Mouse (Mus musculus): ENCODE measurements around the gene Fbxl19. TPM values are rescaled to one million over a fixed set of nuclear protein-coding genes. Genes with fewer than 3 reads are reported as not detected.

Gene Fbxl19
- polyA plus RNA-seq, 1 experiment from 2014 or later = 3.4 TPM

GRCm38 (mm10) chr7:127777474-127778266 is 33.3 kb downstream of the Fbxl19 start:
- Histone ChIP-seq H3K4me1 (replicated peaks) (peaks cover 12% of the 10 kb centered on the region), H3K9ac (peak overlapping the region; percentile 96), H3K36me3 (peaks cover 44% of the 10 kb centered on the region), H3K4me3 (peak overlapping the region; percentile 99), H3K27me3 (replicated peaks) (no peaks in the 10 kb centered on the region), H3K27ac (ENCODE audit: poor library complexity, severe bottlenecking) (peak overlapping the region; percentile 99), H3K4me2 (peak overlapping the region; percentile 94), H3K9me3 (replicated peaks) (no peaks in the 10 kb centered on the region)
- WGBS = 3% methylated on average over 54 of the region's 66 CpGs
- peak; percentile 60 for ATAC-seq (ENCODE audit: insufficient number of reproducible peaks, low FRiP score)

DNA sequence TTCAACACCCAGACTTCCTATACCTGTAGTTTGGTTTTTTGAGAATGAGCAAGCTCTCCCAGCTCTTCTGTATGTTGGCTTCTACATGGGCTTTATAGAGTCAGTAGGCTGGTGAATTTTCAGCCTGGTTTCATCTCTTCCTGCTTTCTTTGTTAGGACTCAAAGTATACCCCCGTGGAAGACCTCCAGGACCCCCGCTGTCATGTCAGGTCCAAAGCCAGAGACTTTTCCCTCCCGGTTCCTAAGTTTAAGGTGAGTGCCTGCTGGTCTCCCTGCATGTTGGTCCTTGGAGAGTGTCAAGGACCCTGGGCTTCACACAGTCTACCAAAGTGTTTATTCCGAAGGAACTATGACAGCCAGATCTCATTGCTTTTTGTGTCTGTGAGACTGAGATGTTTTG is 34.0 kb downstream of the Fbxl19 start:
- WGBS = 77% methylated on average over 4 of the region's 4 CpGs
- H3K9me3 ChIP-seq (replicated peaks) = no peaks in the 10 kb centered on the region
- ATAC-seq (ENCODE audit: insufficient number of reproducible peaks, low FRiP score) = no peak

DNA sequence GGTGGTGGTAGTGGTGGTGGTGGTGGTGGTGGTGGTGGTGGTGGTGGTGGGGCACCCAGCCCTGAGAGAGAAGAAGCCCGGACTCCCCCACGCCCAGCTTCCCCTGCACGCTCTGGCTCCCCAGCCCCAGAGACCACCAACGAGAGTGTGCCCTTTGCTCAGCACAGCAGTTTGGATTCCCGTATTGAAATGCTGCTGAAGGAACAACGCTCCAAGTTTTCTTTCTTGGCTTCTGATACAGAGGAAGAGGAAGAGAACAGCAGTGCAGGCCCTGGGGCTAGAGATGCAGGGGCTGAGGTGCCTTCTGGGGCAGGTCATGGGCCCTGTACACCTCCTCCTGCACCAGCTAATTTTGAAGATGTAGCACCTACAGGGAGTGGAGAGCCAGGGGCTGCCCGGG is 41.0 kb downstream of the Fbxl19 start, which contains the start of gene Gm49388:
Gene Gm49388 (plus strand): TSS at position 301 of the 400 bp plus-strand sequence.
- H3K4me3 ChIP-seq = no peak within 1 kb of the TSS
- H3K4me2 ChIP-seq = no peak within 1 kb of the TSS
- no peak within 1 kb of the TSS; the same call in 1 of the 2 replicates for H3K9ac ChIP-seq
- H3K36me3 ChIP-seq = peaks cover 98% of the 10 kb centered on the region
- no peaks in the 10 kb centered on the region for H3K9me3 ChIP-seq (replicated peaks)
- H3K27ac ChIP-seq (ENCODE audit: poor library complexity, severe bottlenecking) = no peak within 1 kb of the TSS
- H3K27me3 ChIP-seq (replicated peaks) = no peaks in the 10 kb centered on the region
- no peak for ATAC-seq (ENCODE audit: insufficient number of reproducible peaks, low FRiP score)
- 90% methylated on average over 7 of the region's 7 CpGs for WGBS
- no peaks in the 10 kb centered on the region for H3K4me1 ChIP-seq (replicated peaks)

More for the DNA sequence above, 34.0 kb downstream of the Fbxl19 start:
- Histone ChIP-seq H3K9ac (peak overlapping the region; percentile 96), H3K27ac (ENCODE audit: poor library complexity, severe bottlenecking) (no peak overlapping the region), H3K4me1 (replicated peaks) (peaks cover 12% of the 10 kb centered on the region), H3K4me3 (peak overlapping the region; percentile 99), H3K36me3 (peaks cover 51% of the 10 kb centered on the region), H3K27me3 (replicated peaks) (no peaks in the 10 kb centered on the region), H3K4me2 (peak overlapping the region; percentile 94)

DNA sequence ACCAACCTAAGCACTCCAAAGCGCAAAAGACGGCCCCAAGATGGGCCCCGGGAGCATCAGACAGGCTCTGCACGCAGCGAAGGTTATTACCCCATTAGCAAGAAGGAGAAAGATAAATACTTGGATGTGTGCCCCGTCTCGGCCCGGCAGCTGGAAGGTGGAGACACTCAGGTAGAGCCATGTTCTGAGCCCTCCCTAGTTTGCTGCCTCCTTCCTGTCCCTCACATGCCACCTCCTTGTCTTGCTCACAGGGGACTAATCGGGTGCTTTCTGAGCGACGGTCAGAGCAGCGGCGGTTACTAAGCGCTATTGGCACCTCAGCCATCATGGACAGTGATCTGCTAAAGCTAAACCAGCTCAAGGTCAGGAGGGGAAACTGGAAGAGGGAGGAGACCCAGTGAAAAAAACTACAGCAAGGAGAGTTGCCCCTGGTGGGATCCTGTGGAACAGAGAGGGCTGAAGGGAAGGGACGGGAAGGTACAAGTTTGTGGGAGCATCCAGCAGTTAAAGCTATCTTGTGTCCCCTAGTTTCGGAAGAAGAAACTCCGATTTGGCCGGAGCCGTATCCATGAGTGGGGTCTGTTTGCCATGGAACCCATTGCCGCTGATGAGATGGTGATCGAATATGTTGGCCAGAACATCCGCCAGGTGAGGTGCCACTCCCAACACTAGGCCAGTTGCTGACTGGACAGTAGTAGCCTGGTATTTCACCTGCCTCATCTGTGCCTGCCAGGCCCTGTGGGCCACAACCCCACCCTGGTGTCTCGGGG is 52.9 kb downstream of the Fbxl19 start:
- no peak overlapping the region for H3K4me3 ChIP-seq
- H3K36me3 ChIP-seq = peaks cover 82% of the 10 kb centered on the region
- no peaks in the 10 kb centered on the region for H3K9me3 ChIP-seq (replicated peaks)
- H3K4me1 ChIP-seq (replicated peaks) = peaks cover 4% of the 10 kb centered on the region
- no peak overlapping the region for H3K4me2 ChIP-seq
- WGBS = 90% methylated on average over 23 of the region's 23 CpGs
- no peak overlapping the region for H3K9ac ChIP-seq
- H3K27ac ChIP-seq (ENCODE audit: poor library complexity, severe bottlenecking) = no peak overlapping the region
- ATAC-seq (ENCODE audit: insufficient number of reproducible peaks, low FRiP score) = no peak
- H3K27me3 ChIP-seq (replicated peaks) = no peaks in the 10 kb centered on the region

GRCm38 (mm10) chr7:127798591-127798990 is 54.2 kb downstream of the Fbxl19 start:
- Histone ChIP-seq H3K27ac (ENCODE audit: poor library complexity, severe bottlenecking) (no peak overlapping the region), H3K36me3 (peaks cover 80% of the 10 kb centered on the region), H3K4me2 (no peak overlapping the region), H3K4me3 (no peak overlapping the region), H3K27me3 (replicated peaks) (no peaks in the 10 kb centered on the region), H3K4me1 (replicated peaks) (peaks cover 4% of the 10 kb centered on the region), H3K9me3 (replicated peaks) (no peaks in the 10 kb centered on the region), H3K9ac (no peak overlapping the region)
- WGBS = 87% methylated on average over 4 of the region's 4 CpGs
- no peak for ATAC-seq (ENCODE audit: insufficient number of reproducible peaks, low FRiP score)

- Histone ChIP-seq H3K27me3 (replicated peaks) (no peaks in the 10 kb centered on the region), H3K36me3 (peaks cover 74% of the 10 kb centered on the region), H3K4me1 (replicated peaks) (peaks cover 4% of the 10 kb centered on the region), H3K4me3 (no peak overlapping the region), H3K4me2 (no peak overlapping the region), H3K9me3 (replicated peaks) (no peaks in the 10 kb centered on the region), H3K9ac (no peak overlapping the region), H3K27ac (ENCODE audit: poor library complexity, severe bottlenecking) (no peak overlapping the region)
- no peak for ATAC-seq (ENCODE audit: insufficient number of reproducible peaks, low FRiP score)
- WGBS = 90% methylated on average over 13 of the region's 13 CpGs
Measured at GRCm38 (mm10) chr7:127799211-127799610, 54.9 kb downstream of the Fbxl19 start.

DNA sequence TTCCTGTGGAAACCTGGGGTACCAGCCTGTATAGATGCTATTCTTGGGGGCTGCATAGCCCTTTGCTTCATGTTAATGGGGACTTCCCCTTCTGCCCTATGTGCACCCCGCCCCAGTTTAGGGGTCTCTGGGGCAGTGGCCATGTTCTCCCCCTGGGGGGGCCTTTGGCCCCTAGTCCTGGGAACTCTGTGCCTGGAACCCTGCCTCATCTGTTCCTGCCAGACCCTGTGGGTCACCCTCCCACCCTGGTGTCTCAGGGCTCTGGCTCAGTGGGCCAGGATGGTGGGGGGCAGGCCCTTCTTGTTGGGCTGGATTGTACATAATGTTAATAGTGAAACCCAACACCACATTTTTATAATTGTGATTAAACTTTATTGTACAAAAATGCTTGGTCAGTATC is 55.4 kb downstream of the Fbxl19 start:
- peaks cover 69% of the 10 kb centered on the region for H3K36me3 ChIP-seq
- ATAC-seq (ENCODE audit: insufficient number of reproducible peaks, low FRiP score) = no peak
- H3K9me3 ChIP-seq (replicated peaks) = no peaks in the 10 kb centered on the region
- no peak overlapping the region for H3K9ac ChIP-seq
- no peak overlapping the region for H3K4me2 ChIP-seq
- H3K4me1 ChIP-seq (replicated peaks) = peaks cover 4% of the 10 kb centered on the region
- H3K27ac ChIP-seq (ENCODE audit: poor library complexity, severe bottlenecking) = no peak overlapping the region
- H3K4me3 ChIP-seq = no peak overlapping the region
- H3K27me3 ChIP-seq (replicated peaks) = no peaks in the 10 kb centered on the region
- 95% methylated on average over 1 of the region's 1 CpGs for WGBS

DNA sequence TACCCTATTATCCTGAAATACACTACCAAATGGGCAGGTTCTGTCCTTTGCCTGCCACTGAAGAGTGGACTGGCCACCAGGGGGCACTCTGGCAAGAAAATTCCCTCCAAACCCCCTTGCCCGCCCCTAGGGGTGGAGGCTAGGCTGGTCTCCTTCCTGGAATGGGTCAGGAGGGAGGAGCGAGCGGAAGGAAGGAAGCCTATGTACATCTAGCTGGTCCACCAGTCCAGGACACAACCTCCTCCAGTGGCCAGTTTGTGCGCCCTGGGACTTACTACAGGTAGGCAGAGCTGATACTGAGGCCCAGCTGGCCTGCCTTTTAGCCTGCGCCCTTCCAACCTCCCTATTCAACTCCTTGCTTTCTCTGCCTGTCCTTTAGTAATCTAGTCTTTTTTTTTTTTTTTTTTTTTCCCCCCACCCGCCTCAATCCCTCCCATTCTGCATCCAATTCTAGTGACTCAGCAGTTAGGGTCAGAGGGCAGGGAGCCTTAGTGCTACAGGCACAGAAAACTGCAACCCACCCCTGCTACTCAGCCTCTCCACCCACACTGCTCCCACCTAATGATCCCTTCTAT is 56.2 kb downstream of the Fbxl19 start, which contains the start of gene Hsd3b7:
Gene Hsd3b7 (plus strand): TSS at position 170 of the 575 bp plus-strand sequence.
- H3K4me3 ChIP-seq = peak within 1 kb of the TSS; percentile 34
- H3K36me3 ChIP-seq = peaks cover 61% of the 10 kb centered on the region
- H3K27ac ChIP-seq (ENCODE audit: poor library complexity, severe bottlenecking) = no peak within 1 kb of the TSS
- no peaks in the 10 kb centered on the region for H3K9me3 ChIP-seq (replicated peaks)
- peak within 1 kb of the TSS; percentile 51 for H3K9ac ChIP-seq
- peak within 1 kb of the TSS; percentile 62 for H3K4me2 ChIP-seq
- WGBS = 19% methylated on average over 6 of the region's 6 CpGs
- H3K4me1 ChIP-seq (replicated peaks) = peaks cover 4% of the 10 kb centered on the region
- no peaks in the 10 kb centered on the region for H3K27me3 ChIP-seq (replicated peaks)
- peak; percentile 83 for ATAC-seq (ENCODE audit: insufficient number of reproducible peaks, low FRiP score)

DNA sequence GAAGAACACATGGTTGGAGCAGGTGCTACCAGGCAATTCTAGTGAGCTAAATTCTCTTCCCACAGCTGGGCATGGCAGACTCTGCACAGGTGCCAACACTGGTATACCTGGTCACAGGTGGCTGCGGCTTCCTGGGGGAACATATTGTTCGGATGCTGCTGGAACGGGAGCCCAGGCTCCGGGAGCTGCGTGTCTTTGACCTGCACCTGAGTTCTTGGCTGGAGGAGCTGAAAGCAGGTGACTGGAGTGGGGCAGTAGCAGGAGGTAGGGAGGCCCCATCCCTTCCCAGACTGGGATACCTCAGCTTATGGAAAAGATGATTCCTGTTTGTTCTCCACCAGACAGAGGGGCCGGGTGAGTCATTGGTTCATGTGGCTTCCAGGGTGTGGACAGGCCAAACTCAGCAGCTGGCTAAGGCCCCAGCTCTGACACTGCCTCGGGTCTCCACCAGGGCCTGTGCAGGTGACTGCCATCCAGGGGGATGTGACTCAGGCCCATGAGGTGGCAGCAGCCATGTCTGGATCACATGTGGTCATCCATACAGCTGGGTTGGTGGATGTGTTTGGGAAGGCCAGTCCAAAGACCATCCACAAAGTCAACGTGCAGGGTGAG is 56.8 kb downstream of the Fbxl19 start:
- H3K27ac ChIP-seq (ENCODE audit: poor library complexity, severe bottlenecking) = no peak overlapping the region
- WGBS = 91% methylated on average over 8 of the region's 8 CpGs
- no peaks in the 10 kb centered on the region for H3K9me3 ChIP-seq (replicated peaks)
- peak overlapping the region; percentile 34 for H3K4me3 ChIP-seq
- 0 out of 2 replicates have a peak, but pooled peaks have one; percentile 2 for ATAC-seq (ENCODE audit: insufficient number of reproducible peaks, low FRiP score)
- H3K36me3 ChIP-seq = peaks cover 55% of the 10 kb centered on the region
- peak overlapping the region; percentile 51 for H3K9ac ChIP-seq
- H3K4me1 ChIP-seq (replicated peaks) = peaks cover 4% of the 10 kb centered on the region
- H3K4me2 ChIP-seq = peak overlapping the region; percentile 62
- H3K27me3 ChIP-seq (replicated peaks) = no peaks in the 10 kb centered on the region

GRCm38 (mm10) chr7:127802313-127802712 is 58.0 kb downstream of the Fbxl19 start:
- no peak for ATAC-seq (ENCODE audit: insufficient number of reproducible peaks, low FRiP score)
- Histone ChIP-seq H3K4me2 (no peak overlapping the region), H3K9me3 (replicated peaks) (no peaks in the 10 kb centered on the region), H3K4me1 (replicated peaks) (peaks cover 4% of the 10 kb centered on the region), H3K4me3 (no peak overlapping the region), H3K27me3 (replicated peaks) (no peaks in the 10 kb centered on the region), H3K27ac (ENCODE audit: poor library complexity, severe bottlenecking) (no peak overlapping the region), H3K9ac (no peak overlapping the region), H3K36me3 (peaks cover 43% of the 10 kb centered on the region)
- 88% methylated on average over 17 of the region's 17 CpGs for WGBS
